Mouse (Mus musculus) olfactory bulb, adult 2 months (tissue): ENCODE measurements around the gene Fam208b.

Experiments
- CTCF ChIP-seq: fragments of 200-500 bp; IDR thresholded peaks from 2 replicates; pipeline ENCODE4 v1.5.1; 2012; ENCODE audit warnings: low read depth, mild to moderate bottlenecking, low read length, moderate library complexity; ENCODE audit not compliant: insufficient read depth
- POLR2A ChIP-seq: fragments of 200-500 bp; IDR thresholded peaks from 2 replicates; pipeline ENCODE4 v1.6.1; 2012; ENCODE audit warnings: mild to moderate bottlenecking, low read depth, low read length, moderate library complexity; ENCODE audit not compliant: insufficient read depth

GRCm38 (mm10) chr13:3659163-3660160, 48.6 kb upstream of the Fam208b start:
- no peak for TF ChIP-seq CTCF
- TF ChIP-seq POLR2A: no peak
